Mouse (Mus musculus) heart, embryonic 15.5 days (tissue): ENCODE data around the gene Cdc123. TPM values are rescaled to one million over a fixed set of nuclear protein-coding genes. Genes with fewer than 3 reads are reported as not detected.

ENCODE experiments used
- ATAC-seq: fragments of 200-750 bp; cut with Nextera tagmentation; replicated peaks from 2 replicates; pipeline ENCODE4 v1.8.0; 2017; ENCODE audit warnings: low read depth, moderate TSS enrichment; ENCODE audit not compliant: insufficient number of reproducible peaks, insufficient read depth, low FRiP score
- H3K27ac ChIP-seq: fragments of 300-500 bp; sonication (generic); 2 replicates; pipeline ENCODE4 v1.5.1; 2015; ENCODE audit warnings: mild to moderate bottlenecking, inconsistent platforms
- H3K27me3 ChIP-seq: fragments of 300-500 bp; sonication (generic); 2 replicates; pipeline ENCODE4 v1.6.1; 2015; ENCODE audit warnings: inconsistent platforms
- H3K36me3 ChIP-seq: fragments of 300-500 bp; sonication (generic); 2 replicates; pipeline ENCODE4 v1.6.1; 2015; ENCODE audit warnings: mild to moderate bottlenecking, inconsistent platforms
- H3K4me1 ChIP-seq: fragments of 300-500 bp; sonication (generic); replicated peaks from 2 replicates; pipeline ENCODE4 v1.6.1; 2015; ENCODE audit warnings: inconsistent platforms
- H3K4me2 ChIP-seq: fragments of 300-500 bp; sonication (generic); 2 replicates; pipeline ENCODE4 v1.6.1; 2015; ENCODE audit warnings: inconsistent platforms, mild to moderate bottlenecking, moderate library complexity
- H3K4me3 ChIP-seq: fragments of 300-500 bp; sonication (generic); 2 replicates; pipeline ENCODE4 v1.5.1; 2015; ENCODE audit warnings: mild to moderate bottlenecking, inconsistent platforms
- H3K9ac ChIP-seq: fragments of 300-500 bp; sonication (generic); 2 replicates; pipeline ENCODE4 v1.6.1; 2015; ENCODE audit warnings: mild to moderate bottlenecking, inconsistent platforms
- H3K9me3 ChIP-seq: fragments of 300-500 bp; sonication (generic); replicated peaks from 2 replicates; pipeline ENCODE4 v1.6.1; 2016; ENCODE audit warnings: inconsistent platforms
- WGBS: fragments of 180-500 bp; shearing (Covaris S2); methylation state at CpG from one replicate; pipeline ENCODE4 v1.1.7; 2015; ENCODE audit warnings: mixed read lengths; 5-methylcytosine and 5-hydroxymethylcytosine counted together
- polyA plus RNA-seq: library from polyadenylated mRNA; unstranded; fragments of >200 nt; fragmentation: Nextera tagmentation; extraction: Ambion mirVana; gene quantifications from 2 replicates; pipeline ENCODE4 v1.2.1, GENCODE M21; 2015

The Cdc123 gene
- polyA plus RNA-seq, 1 experiment from 2014 or later: 171 TPM

- Histone ChIP-seq H3K27me3 (no peaks in the 10 kb centered on the region), H3K4me1 (no peaks in the 10 kb centered on the region), H3K4me2 (no peak overlapping the region), H3K27ac (no peak overlapping the region), H3K36me3 (no peaks in the 10 kb centered on the region), H3K9me3 (no peaks in the 10 kb centered on the region), H3K4me3 (no peak overlapping the region), H3K9ac (no peak overlapping the region)
- 74% methylated on average over 4 of the region's 4 CpGs for WGBS
- no peak for ATAC-seq
These were observed 76.0 kb downstream of the Cdc123 start for GRCm38 (mm10) chr2:5768946-5769345.

- H3K4me1 ChIP-seq: no peaks in the 10 kb centered on the region
- H3K9ac ChIP-seq: no peak overlapping the region
- H3K4me2 ChIP-seq: no peak overlapping the region
- H3K27ac ChIP-seq: no peak overlapping the region
- no peak for ATAC-seq
- no peaks in the 10 kb centered on the region for H3K36me3 ChIP-seq
- no peaks in the 10 kb centered on the region for H3K27me3 ChIP-seq
- WGBS: 87% methylated on average over 3 of the region's 3 CpGs
- no peaks in the 10 kb centered on the region; the same call in 1 of the 2 replicates for H3K9me3 ChIP-seq
- H3K4me3 ChIP-seq: no peak overlapping the region
These were observed 82.9 kb downstream of the Cdc123 start for GRCm38 (mm10) chr2:5762031-5762430.

- Histone ChIP-seq H3K9ac (no peak overlapping the region), H3K36me3 (no peaks in the 10 kb centered on the region), H3K4me1 (no peaks in the 10 kb centered on the region), H3K4me2 (no peak overlapping the region), H3K9me3 (no peaks in the 10 kb centered on the region; the same call in 1 of the 2 replicates), H3K27me3 (no peaks in the 10 kb centered on the region), H3K4me3 (no peak overlapping the region), H3K27ac (no peak overlapping the region)
- WGBS: 89% methylated on average over 8 of the region's 8 CpGs
- no peak for ATAC-seq
These were observed 84.4 kb downstream of the Cdc123 start for GRCm38 (mm10) chr2:5760479-5761008.

- no peaks in the 10 kb centered on the region for H3K4me1 ChIP-seq
- no peak for ATAC-seq
- H3K27me3 ChIP-seq: no peaks in the 10 kb centered on the region
- H3K4me2 ChIP-seq: no peak overlapping the region
- WGBS: 83% methylated on average over 2 of the region's 2 CpGs
- H3K4me3 ChIP-seq: no peak overlapping the region
- H3K9ac ChIP-seq: no peak overlapping the region
- no peaks in the 10 kb centered on the region; the same call in 1 of the 2 replicates for H3K9me3 ChIP-seq
- H3K27ac ChIP-seq: no peak overlapping the region
- no peaks in the 10 kb centered on the region for H3K36me3 ChIP-seq
These were observed 86.4 kb downstream of the Cdc123 start for GRCm38 (mm10) chr2:5758569-5758968.

GRCm38 (mm10) chr2:5750872-5751271 is 94.1 kb downstream of the Cdc123 start:
- ATAC-seq: no peak
- no peaks in the 10 kb centered on the region for H3K4me1 ChIP-seq
- H3K27me3 ChIP-seq: no peaks in the 10 kb centered on the region
- H3K4me3 ChIP-seq: no peak overlapping the region
- no peaks in the 10 kb centered on the region for H3K9me3 ChIP-seq
- no peaks in the 10 kb centered on the region for H3K36me3 ChIP-seq
- 86% methylated on average over 3 of the region's 3 CpGs for WGBS
- no peak overlapping the region for H3K9ac ChIP-seq
- H3K27ac ChIP-seq: no peak overlapping the region
- no peak overlapping the region for H3K4me2 ChIP-seq

- H3K4me3 ChIP-seq: no peak overlapping the region
- no peaks in the 10 kb centered on the region for H3K9me3 ChIP-seq
- no peaks in the 10 kb centered on the region for H3K36me3 ChIP-seq
- no peaks in the 10 kb centered on the region for H3K27me3 ChIP-seq
- no peak overlapping the region for H3K27ac ChIP-seq
- no peaks in the 10 kb centered on the region for H3K4me1 ChIP-seq
- no peak overlapping the region for H3K9ac ChIP-seq
- ATAC-seq: no peak
- no peak overlapping the region for H3K4me2 ChIP-seq
- 74% methylated on average over 6 of the region's 6 CpGs for WGBS
These were observed 95.8 kb downstream of the Cdc123 start for GRCm38 (mm10) chr2:5749210-5749609.

DNA sequence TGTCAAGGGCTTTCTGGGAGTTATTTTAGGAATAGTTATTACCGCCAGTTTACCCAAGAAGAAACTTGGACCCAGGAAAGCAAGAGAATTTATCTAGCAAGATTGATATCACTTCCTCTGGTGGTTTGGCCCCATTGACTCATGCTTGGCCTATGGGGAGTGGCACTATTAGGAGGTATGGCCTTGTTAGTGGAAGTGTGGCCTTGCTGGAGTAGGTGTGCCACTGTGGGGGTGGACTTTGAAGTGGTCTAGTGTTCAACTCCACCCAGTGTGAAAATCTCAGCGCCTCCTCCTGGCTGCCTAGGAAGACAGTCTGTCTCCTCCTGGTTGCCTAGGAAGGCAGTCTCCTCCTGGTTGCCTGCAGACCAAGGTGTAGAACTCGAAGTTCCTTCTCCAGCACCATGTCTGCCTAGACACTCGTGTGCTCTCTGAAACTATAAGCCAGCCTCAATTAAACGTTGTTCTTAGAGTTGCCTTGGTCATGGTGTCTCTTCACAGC is 97.4 kb downstream of the Cdc123 start:
- H3K27me3 ChIP-seq: no peaks in the 10 kb centered on the region
- no peak overlapping the region for H3K4me3 ChIP-seq
- 73% methylated on average over 5 of the region's 5 CpGs for WGBS
- no peak overlapping the region for H3K27ac ChIP-seq
- H3K9me3 ChIP-seq: no peaks in the 10 kb centered on the region
- no peaks in the 10 kb centered on the region for H3K4me1 ChIP-seq
- no peaks in the 10 kb centered on the region for H3K36me3 ChIP-seq
- H3K4me2 ChIP-seq: no peak overlapping the region
- ATAC-seq: no peak
- H3K9ac ChIP-seq: no peak overlapping the region

DNA sequence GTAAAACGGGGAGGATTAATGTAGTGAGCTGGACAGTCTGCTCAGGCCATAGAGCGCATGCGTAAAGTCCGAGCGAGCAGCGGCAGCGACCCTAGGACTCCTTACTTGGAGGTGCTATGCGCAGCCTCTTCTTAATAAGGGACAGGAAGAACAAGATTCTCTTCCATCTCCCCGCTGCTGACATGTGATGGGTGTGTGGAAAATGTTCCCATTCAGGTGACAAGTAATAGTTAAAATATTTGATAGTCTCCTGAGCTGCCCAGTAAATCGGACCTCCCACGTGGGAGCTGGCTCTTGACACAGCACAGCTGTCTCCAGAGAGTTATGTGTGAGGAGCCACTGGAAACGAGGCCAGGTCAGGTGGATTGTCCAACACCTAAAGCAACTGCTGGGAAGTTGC is 98.4 kb downstream of the Cdc123 start:
- Histone ChIP-seq H3K27ac (no peak overlapping the region), H3K4me3 (no peak overlapping the region), H3K9me3 (no peaks in the 10 kb centered on the region), H3K36me3 (no peaks in the 10 kb centered on the region), H3K9ac (no peak overlapping the region), H3K4me2 (no peak overlapping the region), H3K27me3 (no peaks in the 10 kb centered on the region), H3K4me1 (no peaks in the 10 kb centered on the region)
- ATAC-seq: no peak
- 67% methylated on average over 12 of the region's 12 CpGs for WGBS

Other genes starting within 250 kb of the Cdc123 start
- gene Camk1d, start 130.6 kb downstream of the Cdc123 start, polyA plus RNA-seq: 2.4 and 3.0 TPM in 2 replicates
- gene Nudt5, start 145 bp downstream of the Cdc123 start, polyA plus RNA-seq: 49.9 and 52.2 TPM in 2 replicates
- gene Gm13199, start 17.8 kb upstream of the Cdc123 start, polyA plus RNA-seq: 0.63 and 0.71 TPM in 2 replicates
- 44.0 and 47.7 TPM in 2 replicates for gene Sec61a2, start 50.3 kb upstream of the Cdc123 start, polyA plus RNA-seq
- 1.5 and 3.3 TPM in 2 replicates for gene Dhtkd1, start 97.6 kb upstream of the Cdc123 start, polyA plus RNA-seq
- 5.4 and 6.4 TPM in 2 replicates for gene Upf2, start 106.3 kb upstream of the Cdc123 start, polyA plus RNA-seq